In the genomic region with DNA sequence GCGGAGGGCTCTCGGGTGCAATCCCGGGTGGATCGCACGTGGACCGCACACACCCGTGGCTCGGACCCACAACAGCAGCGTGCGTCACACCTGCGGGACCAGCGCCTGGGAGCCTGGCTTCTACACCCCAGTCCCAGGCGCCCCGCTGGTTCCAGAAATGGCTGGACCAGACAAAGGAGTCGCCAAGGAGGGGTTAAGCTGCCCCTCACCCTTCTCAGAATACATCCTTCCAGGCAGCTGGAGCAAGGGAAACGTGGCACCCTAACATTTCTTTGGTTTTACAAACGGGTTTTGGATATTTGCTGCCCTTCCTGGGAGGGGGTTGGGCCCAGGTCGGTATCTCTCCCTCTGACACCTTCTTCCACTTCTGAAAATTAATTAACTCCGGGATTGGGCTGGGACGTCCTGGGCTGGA, we compare ENCODE assay signal across 8 mouse cellular contexts. TPM values are rescaled to one million over a fixed set of nuclear protein-coding genes. Genes with fewer than 3 reads are reported as not detected.
DNase-seq lines count a peak whose midpoint lies in the region; ATAC-seq lines count a peak whose summit lies in the region.

No protein-coding gene starts in this region.

- no peaks in the 10 kb centered on the region for H3K9me3 ChIP-seq in embryonic facial prominence, embryonic 11.5 days (replicated peaks; ENCODE audit: control insufficient read depth, low read length)
- no peaks in the 10 kb centered on the region for H3K9me3 ChIP-seq in hindbrain, embryonic 13.5 days
- H3K9me3 ChIP-seq in limb, embryonic 15.5 days = no peaks in the 10 kb centered on the region
- H3K9me3 ChIP-seq in neural tube, embryonic 13.5 days = no peaks in the 10 kb centered on the region

- no peak for ATAC-seq in embryonic facial prominence, embryonic 11.5 days (replicated peaks; ENCODE audit: insufficient number of reproducible peaks, low FRiP score, low TSS enrichment, low read depth)
- no peak for ATAC-seq in hindbrain, embryonic 13.5 days (ENCODE audit: low FRiP score)
- no peak for ATAC-seq in limb, embryonic 15.5 days (ENCODE audit: insufficient number of reproducible peaks, low FRiP score, low TSS enrichment, low read depth)
- no peak for ATAC-seq in neural tube, embryonic 13.5 days (ENCODE audit: low read depth)
- ATAC-seq in frontal cortex, adult (ENCODE audit: low TSS enrichment) = no peak

- no peaks in the 10 kb centered on the region; the same call in 1 of the 2 replicates for H3K36me3 ChIP-seq in embryonic facial prominence, embryonic 11.5 days (replicated peaks; ENCODE audit: control insufficient read depth, insufficient read depth, low read depth, low read length)
- H3K36me3 ChIP-seq in hindbrain, embryonic 13.5 days = no peaks in the 10 kb centered on the region
- no peaks in the 10 kb centered on the region for H3K36me3 ChIP-seq in limb, embryonic 15.5 days
- no peaks in the 10 kb centered on the region for H3K36me3 ChIP-seq in neural tube, embryonic 13.5 days

- under 1% methylated on average over 20 of the region's 20 CpGs for WGBS in embryonic facial prominence, embryonic 11.5 days
- WGBS in hindbrain, embryonic 13.5 days = under 1% methylated on average over 20 of the region's 20 CpGs
- 7% methylated on average over 20 of the region's 20 CpGs for WGBS in limb, embryonic 15.5 days
- WGBS in neural tube, embryonic 13.5 days = under 1% methylated on average over 20 of the region's 20 CpGs

- peak overlapping the region; percentile 97 for H3K27ac ChIP-seq in embryonic facial prominence, embryonic 11.5 days (replicated peaks; ENCODE audit: low read depth, low read length)
- peak overlapping the region; percentile 99 for H3K27ac ChIP-seq in hindbrain, embryonic 13.5 days
- H3K27ac ChIP-seq in limb, embryonic 15.5 days = peak overlapping the region; percentile 28
- peak overlapping the region; percentile 99 for H3K27ac ChIP-seq in neural tube, embryonic 13.5 days (replicated peaks)

- peaks cover 17% of the 10 kb centered on the region for H3K4me1 ChIP-seq in embryonic facial prominence, embryonic 11.5 days (ENCODE audit: control insufficient read depth, insufficient read depth, low read length)
- peaks cover 67% of the 10 kb centered on the region for H3K4me1 ChIP-seq in hindbrain, embryonic 13.5 days (replicated peaks)
- peaks cover 68% of the 10 kb centered on the region for H3K4me1 ChIP-seq in limb, embryonic 15.5 days
- peaks cover 67% of the 10 kb centered on the region for H3K4me1 ChIP-seq in neural tube, embryonic 13.5 days (replicated peaks)

- H3K27me3 ChIP-seq in embryonic facial prominence, embryonic 11.5 days (ENCODE audit: control insufficient read depth, insufficient read depth, low read length) = no peaks in the 10 kb centered on the region
- H3K27me3 ChIP-seq in hindbrain, embryonic 13.5 days = no peaks in the 10 kb centered on the region
- no peaks in the 10 kb centered on the region for H3K27me3 ChIP-seq in limb, embryonic 15.5 days
- H3K27me3 ChIP-seq in neural tube, embryonic 13.5 days = no peaks in the 10 kb centered on the region

- intact Hi-C loops in left cerebral cortex, postnatal 4 days (cut with DNase I) = loop anchor here (5.0 kb wide), 1 partner anchor 120 kb away; no protein-coding TSS in a partner anchor

- DNase-seq in left cerebral cortex, postnatal 4 days = peak; percentile 66
- no peak for DNase-seq in left cerebral cortex, adult 9 months (ENCODE audit: low spot score in 2 of 2)
- peak; percentile 70 for DNase-seq in embryonic facial prominence, embryonic 11.5 days (ENCODE audit: low spot score)
- no peak for DNase-seq in layer of hippocampus, adult 11-12 months (ENCODE audit: low spot score)

- H3K4me3 ChIP-seq in embryonic facial prominence, embryonic 11.5 days (ENCODE audit: low read depth, low read length) = peak overlapping the region; percentile 74
- H3K4me3 ChIP-seq in hindbrain, embryonic 13.5 days = peak overlapping the region; percentile 89
- peak overlapping the region; percentile 76 for H3K4me3 ChIP-seq in limb, embryonic 15.5 days
- H3K4me3 ChIP-seq in neural tube, embryonic 13.5 days = peak overlapping the region; percentile 95

- H3K4me2 ChIP-seq in embryonic facial prominence, embryonic 11.5 days (ENCODE audit: low read depth, low read length) = peak overlapping the region; percentile 99
- peak overlapping the region; percentile 98 for H3K4me2 ChIP-seq in hindbrain, embryonic 13.5 days
- H3K4me2 ChIP-seq in limb, embryonic 15.5 days = peak overlapping the region; percentile 79
- H3K4me2 ChIP-seq in neural tube, embryonic 13.5 days = peak overlapping the region; percentile 99

- peak overlapping the region; percentile 100 for H3K9ac ChIP-seq in embryonic facial prominence, embryonic 11.5 days (replicated peaks; ENCODE audit: low read length)
- peak overlapping the region; percentile 99 for H3K9ac ChIP-seq in hindbrain, embryonic 13.5 days
- H3K9ac ChIP-seq in limb, embryonic 15.5 days = peak overlapping the region; percentile 87; the same call in 1 of the 2 replicates
- H3K9ac ChIP-seq in neural tube, embryonic 13.5 days = peak overlapping the region; percentile 100

RNA-seq across cellular contexts. Expression of a gene that starts 35.7 kb away (rescaled TPM):
- total RNA-seq in left cerebral cortex, postnatal 4 days (2021) = 100 to 1,000 TPM; 113 to 119 TPM
- polyA plus RNA-seq in embryonic facial prominence, embryonic 11.5 days (2014; fragmentation: Nextera tagmentation; extraction: Ambion mirVana) = 47.8 and 50.0 TPM in 2 replicates
- 110 and 115 TPM in 2 replicates for polyA plus RNA-seq in hindbrain, embryonic 13.5 days (2015; fragmentation: Nextera tagmentation; extraction: Ambion mirVana)
- polyA plus RNA-seq in limb, embryonic 15.5 days (2015; fragmentation: Nextera tagmentation; extraction: Ambion mirVana) = 96.1 and 101 TPM in 2 replicates
- 103 and 108 TPM in 2 replicates for polyA plus RNA-seq in neural tube, embryonic 13.5 days (2015; fragmentation: Nextera tagmentation; extraction: Ambion mirVana)

RNA-seq across cellular contexts. Expression of a gene that starts 45.9 kb away (rescaled TPM):
- total RNA-seq in left cerebral cortex, postnatal 4 days (2021) = 10 to 100 TPM; 36.5 to 39.5 TPM
- polyA plus RNA-seq in embryonic facial prominence, embryonic 11.5 days (2014; fragmentation: Nextera tagmentation; extraction: Ambion mirVana) = 13.5 and 15.2 TPM in 2 replicates
- polyA plus RNA-seq in hindbrain, embryonic 13.5 days (2015; fragmentation: Nextera tagmentation; extraction: Ambion mirVana) = 13.6 and 17.0 TPM in 2 replicates
- 5.8 and 6.7 TPM in 2 replicates for polyA plus RNA-seq in limb, embryonic 15.5 days (2015; fragmentation: Nextera tagmentation; extraction: Ambion mirVana)
- polyA plus RNA-seq in neural tube, embryonic 13.5 days (2015; fragmentation: Nextera tagmentation; extraction: Ambion mirVana) = 13.6 and 15.3 TPM in 2 replicates

Comparison
In these comparisons a context has a peak if more than half of its experiments do, and no peak if none do; other contexts are left out.
1. DNase-seq: peak in left cerebral cortex, postnatal 4 days (single experiment) and embryonic facial prominence, embryonic 11.5 days (single experiment); none in left cerebral cortex, adult 9 months (0 of 2) and layer of hippocampus, adult 11-12 months (single experiment).
2. H3K27ac ChIP-seq: peak in every context shown above with its lines; median percentile 99 in hindbrain, embryonic 13.5 days; 99 in neural tube, embryonic 13.5 days; 97 in embryonic facial prominence, embryonic 11.5 days; 28 in limb, embryonic 15.5 days.
3. Peak in every context shown above with its lines, with median percentiles within 50 percentile points of each other: H3K4me2 ChIP-seq, H3K4me3 ChIP-seq and H3K9ac ChIP-seq.